Mouse (Mus musculus) forebrain, embryonic 11.5 days (tissue): ENCODE results near the gene Gm21739. TPM values are rescaled to one million over a fixed set of nuclear protein-coding genes. Genes with fewer than 3 reads are reported as not detected.
"Not testable (repeated sequence)": the region's sequence is repeated elsewhere in the genome, so short reads cannot be mapped to it uniquely, and the experiment has no call there.

Experiments used
- ATAC-seq: fragments of 200-750 bp; cut with Nextera tagmentation; replicated peaks from 2 replicates; pipeline ENCODE4 v1.8.0; 2017; ENCODE audit warnings: moderate TSS enrichment; ENCODE audit not compliant: low FRiP score
- DNase-seq: peaks from one replicate; pipeline ENCODE4 v3.0.0-alpha.2; 2017; ENCODE audit warnings: low spot score
- H3K27ac ChIP-seq: fragments of 300-500 bp; sonication (generic); 2 replicates; pipeline ENCODE4 v1.5.1; 2014; ENCODE audit warnings: low read depth, low read length
- H3K27me3 ChIP-seq: fragments of 300-500 bp; sonication (generic); 2 replicates; pipeline ENCODE4 v1.6.1; 2014; ENCODE audit warnings: mild to moderate bottlenecking, low read length, mixed read lengths; ENCODE audit not compliant: control insufficient read depth, insufficient read depth
- H3K36me3 ChIP-seq: fragments of 300-500 bp; sonication (generic); 2 replicates; pipeline ENCODE4 v1.6.1; 2014; ENCODE audit warnings: mild to moderate bottlenecking, low read length, moderate library complexity, mixed read lengths; ENCODE audit not compliant: control insufficient read depth, insufficient read depth
- H3K4me1 ChIP-seq: fragments of 300-500 bp; sonication (generic); replicated peaks from 2 replicates; pipeline ENCODE4 v1.6.1; 2014; ENCODE audit warnings: low read length, mixed read lengths; ENCODE audit not compliant: control insufficient read depth, insufficient read depth
- H3K4me2 ChIP-seq: fragments of 300-500 bp; sonication (generic); 2 replicates; pipeline ENCODE4 v1.6.1; 2014; ENCODE audit warnings: low read depth, mild to moderate bottlenecking, low read length, moderate library complexity, mixed read lengths; ENCODE audit not compliant: severe bottlenecking
- H3K4me3 ChIP-seq: fragments of 300-500 bp; sonication (generic); 2 replicates; pipeline ENCODE4 v1.5.1; 2014; ENCODE audit warnings: low read depth, low read length
- H3K9ac ChIP-seq: fragments of 300-500 bp; sonication (generic); 2 replicates; pipeline ENCODE4 v1.6.1; 2014; ENCODE audit warnings: low read length
- H3K9me3 ChIP-seq: fragments of 300-500 bp; sonication (generic); 2 replicates; pipeline ENCODE4 v1.6.1; 2016; ENCODE audit warnings: low read length, mixed read lengths; ENCODE audit not compliant: control insufficient read depth
- WGBS: fragments of 180-500 bp; shearing (Covaris S2); extraction: QIAGEN DNeasy Blood & Tissue Kit; methylation state at CpG from one replicate; pipeline ENCODE4 v1.1.7; 2014; 5-methylcytosine and 5-hydroxymethylcytosine counted together
- polyA plus RNA-seq: library from polyadenylated mRNA; unstranded; fragments of >200 nt; fragmentation: Nextera tagmentation; extraction: Ambion mirVana; gene quantifications from 2 replicates; pipeline ENCODE4 v1.2.1, GENCODE M21; 2014

The Gm21739 gene
- not detected in 2 replicates for polyA plus RNA-seq

DNA sequence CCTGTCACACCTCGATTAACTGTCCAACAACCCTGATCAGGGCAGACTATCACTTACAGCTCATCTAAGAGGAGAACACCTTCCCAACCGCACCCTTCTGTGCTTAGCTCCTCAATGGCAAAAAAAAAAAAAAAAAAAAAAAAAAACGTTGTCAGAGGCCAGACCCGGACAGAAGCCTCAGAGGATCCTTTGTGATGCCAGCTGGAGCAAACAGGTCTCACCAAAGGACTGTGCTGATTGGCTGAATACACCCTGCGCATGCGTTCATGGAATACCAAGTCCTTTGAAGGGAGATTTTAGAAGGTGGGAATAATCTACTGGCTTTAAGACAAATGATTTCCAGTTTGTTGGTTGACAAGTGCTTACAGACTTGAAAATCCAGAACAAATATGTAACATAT is at the start of gene Gm21739:
Gene Gm21739, minus strand, starts transcription at position 101 of the 400 bp plus-strand sequence.
- ATAC-seq, H3K27ac ChIP-seq, H3K4me2 ChIP-seq, H3K9ac ChIP-seq, DNase-seq, H3K4me3 ChIP-seq, H3K27me3 ChIP-seq, H3K4me1 ChIP-seq, H3K9me3 ChIP-seq, H3K36me3 ChIP-seq: not testable (repeated sequence)
- no CpG with 5 or more reads among the region's 6 CpGs for WGBS
